Mouse (Mus musculus): Measurements from ENCODE around the gene Zfp324. TPM values are rescaled to one million over a fixed set of nuclear protein-coding genes. Genes with fewer than 3 reads are reported as not detected.

Gene Zfp324
- total RNA-seq, 4 experiments from 2014 or later: 9.2 to 10.1 (median 9.7) TPM

DNA sequence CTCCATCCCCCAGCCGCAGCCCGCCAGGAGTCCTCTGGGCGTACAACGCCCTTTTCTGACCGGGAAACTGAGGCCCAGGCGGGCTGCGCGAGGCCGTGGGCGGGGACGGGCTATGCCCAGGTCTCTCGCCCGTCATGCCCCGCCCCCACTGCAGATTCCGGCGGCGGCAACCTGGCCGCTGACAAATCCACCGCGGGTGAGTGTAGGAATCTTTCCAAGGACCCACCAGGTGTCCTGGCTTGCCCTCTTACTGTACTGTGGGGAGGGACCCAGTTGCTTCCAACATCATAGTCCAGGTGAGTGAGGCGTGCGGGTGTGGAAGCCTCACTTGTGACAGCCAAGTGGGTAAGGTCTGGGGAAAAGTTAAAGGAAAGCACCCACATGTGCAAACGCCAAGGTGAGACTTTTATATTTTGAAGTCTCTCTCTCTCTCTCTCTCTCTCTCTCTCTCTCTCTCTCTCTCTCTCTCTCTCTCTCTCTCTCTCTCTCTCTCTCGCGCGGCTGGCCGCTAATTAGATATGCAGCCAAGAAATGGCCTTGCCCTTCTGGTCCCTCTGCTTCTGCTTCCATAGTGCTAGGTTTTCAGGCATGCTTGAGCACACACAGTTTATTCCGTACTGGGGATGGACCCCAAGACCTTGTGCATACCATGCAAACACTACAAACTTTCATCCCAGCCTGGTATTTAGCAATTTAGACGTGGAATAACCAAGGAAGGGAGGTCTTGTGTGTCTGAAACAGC is 637 bp downstream of the Zfp324 start:
- DNase-seq (ENCODE audit: low spot score in 2 of 2): peak; percentile 44 to 57

DNA sequence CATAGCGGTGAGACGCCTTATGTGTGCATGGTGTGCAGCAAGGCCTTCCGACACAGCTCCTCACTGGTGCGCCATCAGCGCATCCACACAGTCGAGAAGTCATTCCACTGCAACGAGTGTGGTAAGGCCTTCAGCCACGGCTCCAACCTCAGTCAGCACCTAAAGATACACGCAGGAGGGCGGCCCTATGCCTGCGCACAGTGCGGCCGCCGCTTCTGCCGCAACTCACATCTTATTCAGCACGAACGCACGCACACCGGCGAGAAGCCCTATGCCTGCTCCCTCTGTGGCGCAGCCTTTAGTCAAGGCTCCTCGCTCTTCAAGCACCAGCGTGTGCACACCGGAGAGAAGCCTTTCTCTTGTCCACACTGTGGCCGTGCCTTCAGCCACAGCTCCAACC is 5.3 kb downstream of the Zfp324 start:
- no peak for DNase-seq (ENCODE audit: low spot score in 2 of 2)

DNA sequence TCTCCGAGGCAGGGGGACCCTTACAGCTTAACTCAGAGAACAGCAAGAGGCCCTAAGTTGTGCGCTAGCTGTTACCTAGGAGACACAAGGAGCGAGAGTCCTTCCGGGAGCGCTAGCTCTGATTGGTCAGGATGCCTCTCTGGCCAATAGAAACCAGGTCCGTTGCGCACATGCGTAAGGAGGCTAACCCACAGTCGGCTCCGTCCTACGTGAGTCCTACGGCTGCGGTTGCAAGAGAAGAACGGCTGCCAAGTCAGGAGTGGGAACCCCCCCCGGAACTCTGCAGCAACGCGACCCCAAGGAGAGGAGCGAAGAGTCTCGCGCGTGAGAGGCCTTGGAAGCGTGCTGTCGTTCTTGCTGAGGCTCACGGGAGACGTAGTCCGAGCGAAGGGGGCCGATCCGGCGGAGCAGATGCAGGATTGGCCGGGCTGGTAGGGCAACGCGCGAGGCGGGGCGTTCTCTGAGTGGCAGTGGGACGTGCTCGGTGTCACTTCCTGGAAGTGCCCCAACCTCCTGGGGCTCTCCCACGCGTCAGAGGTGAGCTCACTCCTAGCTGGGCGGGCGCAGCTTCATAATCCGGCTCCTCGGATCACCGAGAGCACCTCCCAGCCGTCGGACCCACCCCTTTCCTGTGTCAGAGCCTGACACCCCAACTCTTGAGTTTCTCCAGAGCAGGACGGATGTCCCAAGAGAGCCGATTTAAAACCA is 12.2 kb downstream of the Zfp324 start, which contains the start of gene Zfp446:
Gene Zfp446, plus strand, starts transcription at position 167 of the 708 bp plus-strand sequence.
- peak; percentile 95 to 99 for DNase-seq (ENCODE audit: low spot score in 2 of 2)

DNA sequence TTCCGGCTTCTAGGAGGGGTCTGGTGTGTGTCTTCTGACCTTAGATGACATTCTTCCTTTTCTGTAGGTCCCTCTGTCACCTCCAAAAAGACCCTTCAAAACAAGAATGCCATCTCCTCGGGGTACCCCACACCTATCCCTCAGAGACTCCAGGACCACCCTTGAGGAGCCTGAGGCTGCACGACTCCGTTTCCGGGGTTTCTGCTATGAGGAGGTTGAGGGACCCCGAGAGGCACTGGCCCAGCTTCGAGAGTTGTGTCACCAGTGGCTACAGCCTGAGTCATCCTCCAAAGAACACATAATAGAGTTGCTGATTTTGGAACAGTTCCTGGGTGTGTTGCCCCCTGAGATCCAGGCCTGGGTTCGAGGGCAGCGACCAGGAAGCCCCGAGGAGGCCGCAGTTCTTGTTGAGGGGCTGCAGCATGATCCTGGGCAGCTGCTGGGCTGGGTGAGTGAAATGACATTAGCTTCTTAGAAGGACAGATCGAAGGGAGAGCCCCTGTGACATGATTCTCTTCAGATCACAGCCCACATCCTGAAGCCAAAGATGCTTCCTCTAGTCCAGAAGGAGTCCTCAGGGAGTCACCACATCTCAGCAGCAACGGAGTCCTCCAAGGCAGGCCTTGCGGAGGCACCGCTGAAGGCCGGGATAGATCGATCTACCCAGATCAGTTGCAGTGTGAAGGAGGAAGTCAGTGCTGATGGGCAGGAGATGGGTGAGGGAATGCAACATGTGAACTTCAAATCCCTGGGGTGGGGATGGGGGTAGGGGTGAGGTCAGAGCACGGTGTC is 13.5 kb downstream of the Zfp324 start:
- peak in 1 of 2 experiments; percentile 26 for DNase-seq (ENCODE audit: low spot score in 2 of 2)

DNA sequence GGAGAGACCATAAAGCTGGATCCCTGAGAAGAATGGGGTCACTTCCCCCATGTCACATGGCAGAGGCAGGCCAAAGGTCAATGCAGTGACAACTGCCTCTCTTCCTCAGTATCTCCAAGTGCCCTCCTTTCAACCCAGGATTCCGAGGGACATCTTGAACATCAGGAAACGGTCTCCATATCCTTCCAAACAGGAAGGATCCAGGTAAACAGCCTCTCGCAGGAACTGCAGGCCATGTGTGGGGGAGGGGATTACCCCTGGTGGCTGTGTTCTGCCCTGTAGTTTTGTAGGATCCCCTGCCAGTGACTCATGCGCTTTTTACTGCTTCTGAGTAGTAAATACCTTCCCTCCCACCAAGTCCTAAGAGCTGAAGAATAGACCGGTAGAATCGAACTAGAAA is 14.1 kb downstream of the Zfp324 start:
- DNase-seq (ENCODE audit: low spot score in 2 of 2): peak in 1 of 2 experiments; percentile 24

DNA sequence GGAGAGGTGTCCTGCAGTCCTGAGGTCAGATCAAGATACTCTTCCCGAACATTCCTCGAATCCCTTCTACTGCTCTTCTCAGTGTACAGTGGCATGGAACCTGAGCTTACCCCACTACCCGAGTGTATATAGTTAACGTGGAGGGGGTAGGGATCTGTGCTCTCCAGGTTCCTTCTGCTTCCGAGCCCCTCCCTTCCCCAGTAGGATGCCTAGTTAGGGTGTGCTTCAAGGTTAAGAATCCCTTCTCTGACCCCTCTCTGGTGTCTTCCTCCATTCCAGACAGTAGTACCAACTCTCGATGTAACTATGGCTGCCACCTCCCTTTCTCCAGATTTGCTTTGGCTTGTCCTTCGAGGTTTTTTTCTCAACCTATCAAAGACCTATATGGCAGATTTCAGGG is 14.7 kb downstream of the Zfp324 start:
- DNase-seq (ENCODE audit: low spot score in 2 of 2): no peak

- DNase-seq (ENCODE audit: low spot score in 2 of 2): no peak
Observed at GRCm38 (mm10) chr7:12985724-12986123, 20.1 kb downstream of the Zfp324 start.

DNA sequence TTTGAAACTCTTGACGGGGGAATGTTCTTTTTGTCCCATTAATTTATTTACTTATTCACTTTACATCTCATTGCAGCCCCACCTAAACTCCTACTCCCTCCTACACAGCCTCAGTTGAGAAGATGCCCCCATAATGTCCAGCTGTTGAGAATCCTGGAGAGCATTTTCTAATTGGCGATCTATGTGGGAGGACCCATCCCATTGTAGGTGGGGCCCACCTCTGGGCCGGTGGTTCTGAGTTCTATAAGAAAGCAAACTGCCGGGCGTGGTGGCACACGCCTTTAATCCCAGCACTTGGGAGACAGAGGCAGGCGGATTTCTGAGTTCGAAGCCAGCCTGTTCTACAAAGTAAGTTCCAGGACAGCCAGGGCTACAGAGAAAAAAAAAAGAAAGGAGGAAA is 21.3 kb downstream of the Zfp324 start:
- no peak for DNase-seq (ENCODE audit: low spot score in 2 of 2)

GRCm38 (mm10) chr7:12987409-12988189 is 22.0 kb downstream of the Zfp324 start:
- DNase-seq (ENCODE audit: low spot score in 2 of 2): no peak

DNA sequence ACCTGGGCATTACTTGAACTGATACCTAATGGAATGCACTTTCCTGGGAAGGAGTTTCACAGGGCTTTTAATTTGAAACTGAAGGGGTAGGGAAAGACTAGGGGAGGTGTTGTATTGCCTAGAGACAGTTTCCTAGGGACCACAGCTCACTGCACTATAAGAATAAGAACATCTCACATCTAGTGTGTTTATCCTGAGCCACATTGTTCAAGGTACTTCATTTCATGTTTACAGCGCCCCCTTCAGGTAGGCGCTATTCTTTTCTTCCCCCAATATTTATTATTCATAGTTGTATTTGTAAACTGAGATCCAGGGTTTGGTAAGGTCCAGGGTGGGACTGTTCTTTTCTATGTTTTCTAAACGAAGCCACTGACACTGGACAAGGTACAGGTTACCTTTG is 26.6 kb downstream of the Zfp324 start:
- no peak for DNase-seq (ENCODE audit: low spot score in 2 of 2)

GRCm38 (mm10) chr7:12993148-12993547 is 27.5 kb downstream of the Zfp324 start:
- DNase-seq (ENCODE audit: low spot score in 2 of 2): no peak

- no peak for DNase-seq (ENCODE audit: low spot score in 2 of 2)
Observed at GRCm38 (mm10) chr7:12995862-12996261, 30.2 kb downstream of the Zfp324 start.

GRCm38 (mm10) chr7:12997230-12997629 is 31.6 kb downstream of the Zfp324 start:
- DNase-seq (ENCODE audit: low spot score in 2 of 2): no peak

GRCm38 (mm10) chr7:12998053-12998452 is 32.4 kb downstream of the Zfp324 start, which contains the start of gene Slc27a5:
TSS of gene Slc27a5 (minus strand) at chr7:12998192.
- DNase-seq (ENCODE audit: low spot score in 2 of 2): no peak

DNA sequence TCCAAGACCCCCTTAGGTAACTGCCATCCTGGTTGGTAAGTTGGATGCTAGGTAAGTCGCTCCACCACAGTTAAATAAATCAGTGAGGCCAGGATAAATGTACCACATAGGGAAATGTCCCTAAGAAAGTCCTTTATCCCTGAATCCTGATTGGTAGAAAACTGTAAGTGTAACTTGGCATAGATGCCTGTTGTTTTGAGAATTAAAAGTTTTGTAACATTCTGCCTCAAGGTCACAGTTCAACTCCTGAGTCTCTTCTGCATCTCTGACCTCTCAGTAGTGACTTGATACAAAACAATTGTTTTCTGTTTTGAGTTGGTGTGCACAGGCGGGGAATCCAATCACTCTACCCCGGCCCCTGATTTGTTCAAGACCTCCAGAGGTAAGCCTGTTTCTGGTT is 33.2 kb downstream of the Zfp324 start, which contains the start of gene Trim28:
Gene Trim28, plus strand, starts transcription at position 264 of the 400 bp plus-strand sequence.
- no peak for DNase-seq (ENCODE audit: low spot score in 2 of 2)

DNA sequence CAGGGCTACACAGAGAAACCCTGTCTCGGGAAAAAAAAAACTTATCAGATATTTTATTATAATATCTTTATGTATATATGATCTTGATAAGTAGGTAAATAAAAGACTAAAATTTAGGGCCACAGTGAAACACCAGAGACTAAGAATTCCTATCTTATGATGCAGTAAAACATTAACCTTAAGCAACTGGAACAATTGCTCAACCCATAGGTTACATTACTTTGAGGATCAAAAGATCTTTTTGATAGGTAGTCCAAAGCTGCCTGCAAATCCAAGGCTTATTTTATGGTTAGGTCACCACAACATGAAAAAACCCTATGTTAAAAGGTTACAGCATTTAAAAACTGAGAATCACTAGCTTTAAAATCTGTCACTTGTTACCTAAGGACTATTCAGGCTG is 35.9 kb downstream of the Zfp324 start:
- DNase-seq (ENCODE audit: low spot score in 2 of 2): no peak

GRCm38 (mm10) chr7:13003380-13003779 is 37.7 kb downstream of the Zfp324 start:
- no peak for DNase-seq (ENCODE audit: low spot score in 2 of 2)

DNA sequence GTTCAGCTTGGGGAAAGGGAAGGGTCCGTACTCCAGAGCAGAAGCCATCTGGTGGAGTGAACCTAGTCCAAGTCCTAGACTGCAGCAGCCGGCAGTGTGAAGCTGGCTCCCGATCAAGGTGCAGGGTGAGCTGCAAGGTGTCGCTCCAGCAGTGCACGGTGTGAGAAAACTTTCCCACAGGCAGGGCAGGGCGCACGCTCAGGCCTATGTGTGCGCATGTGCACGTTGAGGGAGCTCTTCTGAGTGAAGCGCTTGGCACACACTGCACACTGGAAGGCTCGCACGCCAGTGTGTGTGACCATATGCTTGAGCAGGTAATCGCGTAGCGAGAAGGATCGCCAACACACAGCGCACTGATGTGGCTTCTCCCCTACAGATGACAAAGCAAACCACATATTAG is 40.4 kb downstream of the Zfp324 start:
- DNase-seq (ENCODE audit: low spot score in 2 of 2): no peak

- DNase-seq (ENCODE audit: low spot score in 2 of 2): no peak
Observed at GRCm38 (mm10) chr7:13006531-13006930, 40.9 kb downstream of the Zfp324 start.

DNA sequence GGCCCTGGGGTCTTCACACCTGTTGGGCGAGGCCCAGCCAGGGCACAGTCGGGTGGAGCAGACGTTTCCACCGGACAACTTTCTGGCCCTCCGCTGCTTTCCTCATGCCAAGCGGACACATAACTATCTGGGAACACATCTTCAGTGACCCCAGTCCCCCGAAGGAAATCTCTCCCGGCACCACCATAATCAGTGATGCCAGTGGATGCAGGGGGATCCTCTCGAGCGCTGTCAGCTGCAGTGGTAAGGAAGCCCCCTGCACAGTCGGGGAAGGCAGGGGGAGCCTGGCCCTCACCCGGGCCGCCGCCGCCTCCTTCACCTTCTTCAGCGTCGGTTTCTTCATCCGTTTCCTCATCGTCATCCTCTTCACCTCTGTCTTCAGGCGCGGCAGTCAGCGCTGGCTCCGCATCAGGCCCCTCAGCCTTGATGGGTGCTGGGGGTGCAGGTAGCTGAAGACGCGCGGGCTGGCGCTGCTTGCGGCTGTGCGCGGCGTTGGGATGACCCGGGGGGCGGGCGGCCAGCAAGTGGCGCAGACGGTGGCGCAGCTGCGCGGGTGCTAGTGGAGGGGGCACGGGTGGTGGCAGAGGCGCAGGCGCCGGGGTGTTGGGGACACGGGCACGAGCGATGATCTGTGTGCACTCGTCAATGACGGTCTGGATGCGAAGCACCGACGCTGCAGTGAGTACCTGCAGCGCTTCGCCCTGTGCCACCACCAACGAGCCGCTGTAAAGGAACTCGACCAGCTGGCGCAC is 41.9 kb downstream of the Zfp324 start:
- DNase-seq (ENCODE audit: low spot score in 2 of 2): no peak

All from left cerebral cortex, adult 8-10 months (tissue).